Mouse (Mus musculus) neural tube, embryonic 12.5 days (tissue): ENCODE data around the gene Itga1. TPM values are rescaled to one million over a fixed set of nuclear protein-coding genes. Genes with fewer than 3 reads are reported as not detected.

Experiments
- ATAC-seq: fragments of 200-750 bp; cut with Nextera tagmentation; 2 replicates; pipeline ENCODE4 v1.8.0; 2017; ENCODE audit warnings: low read depth, mild to moderate bottlenecking, moderate TSS enrichment, moderate library complexity; ENCODE audit not compliant: low FRiP score
- H3K27ac ChIP-seq: fragments of 300-500 bp; sonication (generic); 2 replicates; pipeline ENCODE4 v1.5.1; 2016
- H3K27me3 ChIP-seq: fragments of 300-500 bp; sonication (generic); replicated peaks from 2 replicates; pipeline ENCODE4 v1.6.1; 2016; ENCODE audit warnings: mild to moderate bottlenecking
- H3K36me3 ChIP-seq: fragments of 300-500 bp; sonication (generic); 2 replicates; pipeline ENCODE4 v1.6.1; 2016; ENCODE audit warnings: mild to moderate bottlenecking
- H3K4me1 ChIP-seq: fragments of 300-500 bp; sonication (generic); 2 replicates; pipeline ENCODE4 v1.6.1; 2016
- H3K4me2 ChIP-seq: fragments of 300-500 bp; sonication (generic); replicated peaks from 2 replicates; pipeline ENCODE4 v1.6.1; 2016; ENCODE audit warnings: mild to moderate bottlenecking
- H3K4me3 ChIP-seq: fragments of 300-500 bp; sonication (generic); 2 replicates; pipeline ENCODE4 v1.5.1; 2016
- H3K9ac ChIP-seq: fragments of 300-500 bp; sonication (generic); 2 replicates; pipeline ENCODE4 v1.6.1; 2016; ENCODE audit warnings: mild to moderate bottlenecking
- H3K9me3 ChIP-seq: fragments of 300-500 bp; sonication (generic); 2 replicates; pipeline ENCODE4 v1.6.1; 2016; ENCODE audit warnings: mild to moderate bottlenecking
- WGBS: fragments of 180-500 bp; shearing (Covaris S2); methylation state at CpG from one replicate; pipeline ENCODE4 v1.1.7; 2016; 5-methylcytosine and 5-hydroxymethylcytosine counted together
- polyA plus RNA-seq: library from polyadenylated mRNA; unstranded; fragments of >200 nt; fragmentation: Nextera tagmentation; extraction: Ambion mirVana; gene quantifications from 2 replicates; pipeline ENCODE4 v1.2.1, GENCODE M21; 2016

The Itga1 gene
- 7.1 and 8.0 TPM in 2 replicates for polyA plus RNA-seq

DNA sequence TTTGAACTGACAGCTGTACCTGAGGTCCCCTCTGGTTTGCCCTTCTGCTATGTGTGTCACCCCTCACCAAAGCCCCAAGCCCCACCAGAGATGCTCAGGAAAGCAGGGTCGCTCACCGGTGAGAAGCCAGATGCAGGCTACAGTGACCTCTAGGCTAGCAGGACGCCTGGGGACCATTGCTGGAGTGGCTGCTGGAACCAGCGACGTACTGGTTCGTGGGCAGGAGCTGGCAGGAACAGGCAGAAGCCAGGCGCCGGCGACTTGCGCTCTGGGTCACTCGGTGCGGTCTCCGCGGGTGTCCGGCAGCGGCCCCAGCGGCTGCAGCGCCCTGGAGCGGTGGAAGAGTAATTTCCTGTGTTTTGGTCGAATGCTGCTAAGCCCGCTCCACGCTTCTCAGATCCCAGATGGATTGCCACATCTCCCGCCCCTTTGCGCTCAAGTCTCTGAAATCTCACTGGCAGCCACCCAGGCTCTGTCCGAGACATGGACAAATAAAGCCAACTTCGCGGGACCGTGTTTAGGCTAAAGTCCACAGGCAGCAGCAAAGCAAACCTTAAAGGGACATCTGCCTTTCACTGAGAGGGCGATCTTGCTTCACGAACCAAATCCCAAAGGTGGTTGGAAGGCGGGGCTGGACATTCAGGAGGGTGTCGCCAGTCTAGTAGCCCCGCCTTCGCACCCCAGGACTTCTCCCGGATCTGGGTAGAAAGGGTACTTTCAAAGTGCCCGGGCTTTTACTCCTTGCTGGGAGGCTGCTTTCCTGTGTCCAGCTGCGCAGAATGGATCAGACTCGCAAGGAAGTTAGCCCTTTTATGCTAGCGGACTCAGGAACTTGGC lies at the start of gene Itga1, which contains the start of gene Gm49395:
Gene Itga1, minus strand, starts transcription at position 610 of the 837 bp plus-strand sequence.
Gene Gm49395, minus strand, starts transcription at position 567 of the 837 bp plus-strand sequence.
- H3K27me3 ChIP-seq = peaks cover 13% of the 10 kb centered on the region
- peak; percentile 86 for ATAC-seq
- H3K9ac ChIP-seq = peak within 1 kb of the TSS; percentile 56
- H3K4me3 ChIP-seq = peak within 1 kb of the TSS; percentile 43
- peaks cover 11% of the 10 kb centered on the region; the same call in 1 of the 2 replicates for H3K4me1 ChIP-seq
- WGBS = under 1% methylated on average over 39 of the region's 39 CpGs
- H3K27ac ChIP-seq = no peak within 1 kb of the TSS
- H3K4me2 ChIP-seq = peak within 1 kb of the TSS; percentile 91
- no peaks in the 10 kb centered on the region for H3K36me3 ChIP-seq
- no peaks in the 10 kb centered on the region for H3K9me3 ChIP-seq

DNA sequence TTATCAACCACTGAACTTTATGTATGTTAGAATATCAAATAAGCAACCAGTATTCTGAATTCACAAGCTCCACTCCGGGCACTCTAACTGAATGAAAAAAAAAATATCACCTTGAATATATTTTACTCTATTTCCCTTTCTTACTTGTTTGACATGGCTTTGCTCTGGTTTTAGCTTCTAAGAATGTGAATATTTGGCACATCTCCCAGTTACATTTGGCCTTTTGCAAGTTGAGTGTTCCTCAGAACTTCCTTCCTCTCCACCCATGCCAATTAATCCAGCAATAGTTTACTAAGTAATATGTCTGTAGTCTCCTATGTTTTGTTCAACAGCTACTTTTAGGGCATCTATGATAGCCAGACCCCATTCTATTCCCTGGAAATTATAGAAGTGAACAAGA lies 48.8 kb upstream of the Itga1 start:
- no peaks in the 10 kb centered on the region for H3K36me3 ChIP-seq
- no peak for ATAC-seq
- WGBS = 98% methylated on average over 1 of the region's 1 CpGs

DNA sequence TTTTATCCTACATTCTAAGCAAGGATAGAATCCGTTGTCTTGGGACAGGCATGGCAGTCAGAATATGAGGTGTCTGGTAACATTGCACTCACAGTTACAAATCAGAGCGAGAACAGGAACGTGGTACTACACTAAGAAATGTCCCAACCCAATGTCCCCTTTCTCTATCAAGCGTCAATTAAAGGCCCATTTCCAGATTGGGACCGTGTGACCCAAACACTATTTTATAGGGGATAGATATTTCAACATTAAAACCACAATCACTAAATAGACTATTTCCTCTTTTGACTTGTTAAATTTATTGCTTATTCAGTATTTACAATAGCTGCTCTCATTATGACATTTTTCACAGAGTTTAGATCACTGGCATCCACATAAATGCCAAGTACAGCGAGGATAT lies 48.1 kb upstream of the Itga1 start:
- Histone ChIP-seq H3K27me3 (no peaks in the 10 kb centered on the region), H3K27ac (no peak overlapping the region), H3K4me3 (no peak overlapping the region), H3K36me3 (no peaks in the 10 kb centered on the region), H3K4me1 (no peaks in the 10 kb centered on the region), H3K9me3 (no peaks in the 10 kb centered on the region), H3K9ac (no peak overlapping the region), H3K4me2 (no peak overlapping the region)
- WGBS = 84% methylated on average over 6 of the region's 6 CpGs
- no peak for ATAC-seq

More for the DNA sequence above, 48.8 kb upstream of the Itga1 start:
- Histone ChIP-seq H3K9me3 (no peaks in the 10 kb centered on the region), H3K4me2 (no peak overlapping the region), H3K27ac (no peak overlapping the region), H3K9ac (no peak overlapping the region), H3K4me3 (no peak overlapping the region), H3K4me1 (no peaks in the 10 kb centered on the region), H3K27me3 (no peaks in the 10 kb centered on the region)

DNA sequence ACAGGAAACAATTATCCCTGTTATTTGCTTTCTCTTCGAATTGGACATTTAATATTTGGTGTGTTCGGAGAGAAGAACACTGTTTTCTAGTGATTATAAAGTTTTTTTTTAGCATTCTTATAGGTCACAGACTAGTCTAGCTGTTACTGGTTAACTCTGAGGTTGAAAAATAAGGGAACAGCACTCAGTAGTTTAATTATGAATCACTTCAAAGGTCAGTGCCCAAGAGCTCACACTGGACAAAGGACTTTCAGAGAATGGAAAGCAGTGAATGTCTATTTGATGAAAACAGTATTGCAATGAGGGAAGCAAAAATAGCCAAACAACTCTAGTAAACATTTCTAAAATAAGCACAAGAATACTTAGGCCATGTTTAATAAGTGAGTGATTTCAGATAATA lies 41.8 kb upstream of the Itga1 start:
- no peak overlapping the region for H3K9ac ChIP-seq
- WGBS = 94% methylated on average over 2 of the region's 2 CpGs

DNA sequence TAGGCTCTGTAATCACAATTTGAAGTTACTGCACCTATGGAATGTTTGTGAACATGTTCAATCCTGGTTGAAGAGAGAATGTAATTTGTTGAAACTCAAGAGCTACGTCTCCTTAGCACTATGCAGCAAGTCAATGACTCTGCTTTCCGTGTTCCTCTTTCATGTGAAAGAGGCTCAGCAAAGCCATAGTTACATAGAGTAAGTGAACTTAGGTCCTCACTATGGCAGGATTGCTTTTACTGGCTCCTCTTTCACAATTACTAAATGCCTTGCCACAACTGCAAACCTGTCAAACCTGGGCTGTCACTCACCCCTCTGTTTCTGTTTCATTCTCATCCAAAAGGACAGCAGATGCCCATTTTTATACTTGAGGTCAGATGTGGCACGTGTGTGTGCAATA lies 40.3 kb upstream of the Itga1 start:
- H3K4me1 ChIP-seq = no peaks in the 10 kb centered on the region
- no peak overlapping the region for H3K9ac ChIP-seq
- H3K4me2 ChIP-seq = no peak overlapping the region
- H3K27me3 ChIP-seq = no peaks in the 10 kb centered on the region
- ATAC-seq = no peak
- H3K9me3 ChIP-seq = no peaks in the 10 kb centered on the region
- no peak overlapping the region for H3K4me3 ChIP-seq
- no peak overlapping the region for H3K27ac ChIP-seq
- WGBS = 86% methylated on average over 3 of the region's 3 CpGs
- no peaks in the 10 kb centered on the region for H3K36me3 ChIP-seq

More for the DNA sequence above, 41.8 kb upstream of the Itga1 start:
- Histone ChIP-seq H3K9me3 (no peaks in the 10 kb centered on the region), H3K27me3 (no peaks in the 10 kb centered on the region), H3K36me3 (no peaks in the 10 kb centered on the region), H3K4me3 (no peak overlapping the region), H3K4me2 (no peak overlapping the region), H3K27ac (no peak overlapping the region), H3K4me1 (no peaks in the 10 kb centered on the region)
- ATAC-seq = no peak

DNA sequence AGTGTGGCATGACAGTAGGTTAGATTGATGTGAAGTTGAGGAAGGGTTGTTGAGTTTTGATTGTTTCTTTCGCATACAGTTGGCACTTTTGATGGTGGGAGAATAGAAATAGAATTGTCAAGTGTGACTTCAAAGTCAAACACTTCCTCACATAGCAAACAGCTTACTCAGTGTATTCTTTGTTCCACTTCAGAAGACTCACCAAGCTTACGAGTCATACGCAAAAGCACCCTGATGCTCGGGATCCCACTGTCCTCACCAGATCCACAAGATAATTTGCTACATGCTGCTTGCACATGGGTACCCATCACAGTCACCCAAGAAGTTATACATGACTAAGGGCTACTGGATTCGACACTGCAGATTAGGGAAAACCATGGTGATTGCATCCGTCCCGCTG lies 36.7 kb upstream of the Itga1 start:
- H3K36me3 ChIP-seq = no peaks in the 10 kb centered on the region
- H3K4me1 ChIP-seq = no peaks in the 10 kb centered on the region
- 92% methylated on average over 7 of the region's 7 CpGs for WGBS
- H3K4me3 ChIP-seq = no peak overlapping the region
- ATAC-seq = no peak
- no peaks in the 10 kb centered on the region for H3K27me3 ChIP-seq
- H3K9ac ChIP-seq = no peak overlapping the region
- H3K27ac ChIP-seq = no peak overlapping the region
- no peaks in the 10 kb centered on the region for H3K9me3 ChIP-seq
- H3K4me2 ChIP-seq = no peak overlapping the region

DNA sequence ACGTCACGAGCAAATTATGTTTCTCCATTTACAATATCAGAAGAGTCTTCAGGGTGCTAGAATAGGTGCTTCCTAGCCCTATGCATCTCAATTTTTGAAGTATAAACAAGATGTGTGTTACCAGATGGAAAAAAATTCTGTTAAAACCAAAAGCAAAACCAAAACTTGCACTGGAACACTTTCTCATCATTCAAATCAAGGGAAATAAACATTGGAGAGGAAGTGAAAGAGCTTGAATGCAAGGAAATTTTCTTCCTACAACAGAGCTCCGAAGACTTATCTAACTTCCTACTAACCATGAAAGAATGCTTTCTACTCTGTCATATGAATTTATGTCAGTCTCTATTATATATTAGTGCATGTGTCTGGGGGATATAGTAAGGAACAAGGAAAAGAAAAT lies 35.0 kb upstream of the Itga1 start:
- Histone ChIP-seq H3K4me3 (no peak overlapping the region), H3K36me3 (no peaks in the 10 kb centered on the region), H3K27me3 (no peaks in the 10 kb centered on the region), H3K4me2 (no peak overlapping the region), H3K27ac (no peak overlapping the region), H3K9me3 (no peaks in the 10 kb centered on the region), H3K9ac (no peak overlapping the region), H3K4me1 (no peaks in the 10 kb centered on the region)
- WGBS = 89% methylated on average over 3 of the region's 3 CpGs
- ATAC-seq = no peak

DNA sequence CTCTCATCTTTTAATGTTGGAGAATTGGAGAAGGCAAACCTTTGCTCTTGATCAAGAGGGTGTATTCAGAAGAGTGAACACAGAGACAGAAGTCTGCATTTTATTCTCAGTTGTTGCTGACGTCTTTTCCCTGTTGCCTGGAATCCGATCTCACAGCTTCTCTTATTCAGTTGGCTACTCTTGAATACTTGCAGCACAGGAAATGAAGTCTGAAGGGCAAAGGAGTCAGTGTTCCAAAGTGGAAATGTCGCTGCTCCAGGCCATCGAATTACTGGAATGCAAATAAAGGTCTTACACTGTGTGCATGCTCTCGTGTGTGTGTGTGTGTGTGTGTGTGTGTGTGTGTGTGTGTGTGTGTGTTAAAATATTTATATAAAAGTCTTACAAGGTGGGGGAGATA lies 30.7 kb upstream of the Itga1 start:
- Histone ChIP-seq H3K9ac (no peak overlapping the region), H3K27me3 (no peaks in the 10 kb centered on the region), H3K4me1 (no peaks in the 10 kb centered on the region), H3K4me3 (no peak overlapping the region), H3K9me3 (no peaks in the 10 kb centered on the region), H3K36me3 (no peaks in the 10 kb centered on the region), H3K27ac (peak overlapping the region; percentile 7; the same call in 1 of the 2 replicates), H3K4me2 (no peak overlapping the region)
- 53% methylated on average over 5 of the region's 5 CpGs for WGBS
- no peak for ATAC-seq

DNA sequence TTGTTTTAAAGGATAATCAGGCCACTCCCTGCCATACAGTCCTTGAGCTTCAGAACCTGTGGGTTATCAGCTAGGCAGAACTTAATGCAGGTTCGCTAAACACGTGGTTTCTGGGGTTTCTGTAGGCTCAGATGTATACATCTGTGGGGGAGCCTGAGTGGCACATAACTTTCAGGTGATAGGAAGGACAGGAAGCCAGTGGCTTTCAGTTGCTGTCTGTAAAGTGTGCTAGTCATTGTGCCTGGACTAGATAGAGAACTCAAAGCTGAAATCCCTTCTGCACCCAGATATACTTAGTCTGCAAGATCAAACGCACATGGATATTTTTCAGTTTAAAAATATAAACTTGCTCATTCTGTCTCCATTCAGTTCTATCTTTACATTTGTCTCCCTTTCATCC lies 29.6 kb upstream of the Itga1 start:
- H3K27ac ChIP-seq = no peak overlapping the region
- H3K36me3 ChIP-seq = no peaks in the 10 kb centered on the region
- no peaks in the 10 kb centered on the region for H3K27me3 ChIP-seq
- H3K9me3 ChIP-seq = no peaks in the 10 kb centered on the region
- no peak overlapping the region for H3K9ac ChIP-seq
- no peak for ATAC-seq
- WGBS = 85% methylated on average over 3 of the region's 3 CpGs
- no peaks in the 10 kb centered on the region for H3K4me1 ChIP-seq
- H3K4me3 ChIP-seq = no peak overlapping the region
- no peak overlapping the region for H3K4me2 ChIP-seq

DNA sequence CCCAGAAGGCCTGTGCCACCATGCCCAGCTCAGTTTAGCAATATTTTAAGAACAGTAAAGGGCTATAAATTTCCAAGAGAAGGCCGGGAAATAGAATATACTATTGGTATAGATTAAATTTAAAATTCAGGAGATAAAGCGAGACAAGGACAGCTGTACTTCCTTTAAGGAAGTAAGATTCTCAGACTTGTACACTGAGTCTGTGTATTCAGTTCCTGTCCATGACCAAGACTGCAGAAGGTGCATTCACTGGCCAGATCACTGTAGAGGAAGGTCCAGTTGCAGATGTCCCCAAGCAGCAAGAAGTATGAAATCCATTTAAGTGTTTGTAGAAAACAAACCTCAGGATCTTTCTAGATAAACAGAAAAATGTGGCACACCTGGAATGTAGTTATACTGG lies 28.3 kb upstream of the Itga1 start:
- Histone ChIP-seq H3K4me3 (no peak overlapping the region), H3K4me2 (no peak overlapping the region), H3K36me3 (no peaks in the 10 kb centered on the region), H3K9ac (no peak overlapping the region), H3K9me3 (no peaks in the 10 kb centered on the region), H3K4me1 (no peaks in the 10 kb centered on the region), H3K27ac (no peak overlapping the region), H3K27me3 (no peaks in the 10 kb centered on the region)
- ATAC-seq = no peak
- WGBS = 91% methylated on average over 2 of the region's 2 CpGs

DNA sequence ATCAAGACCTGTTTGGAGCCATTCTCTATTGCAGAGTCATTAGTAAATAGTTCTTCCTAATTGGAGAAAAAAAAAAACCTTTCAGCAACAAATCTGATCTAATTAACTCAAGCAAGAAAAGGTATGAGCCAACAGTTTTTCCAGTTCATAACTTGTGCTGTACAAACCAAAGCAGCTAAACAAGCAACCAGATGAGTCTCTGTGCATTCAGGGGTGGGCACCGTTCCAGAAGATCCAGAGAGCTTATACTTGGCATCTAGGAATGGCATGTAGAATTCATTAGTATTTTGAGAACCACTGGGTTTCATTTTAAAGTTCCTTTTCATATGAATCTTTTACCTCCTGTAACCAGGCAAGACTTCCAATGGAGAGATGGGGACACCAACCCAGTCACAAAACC lies 26.1 kb upstream of the Itga1 start:
- no peak overlapping the region for H3K4me3 ChIP-seq
- no peak overlapping the region for H3K4me2 ChIP-seq
- H3K27me3 ChIP-seq = no peaks in the 10 kb centered on the region
- H3K4me1 ChIP-seq = no peaks in the 10 kb centered on the region
- no peak for ATAC-seq
- WGBS = 90% methylated on average over 1 of the region's 1 CpGs
- H3K9me3 ChIP-seq = no peaks in the 10 kb centered on the region
- no peak overlapping the region for H3K27ac ChIP-seq
- no peaks in the 10 kb centered on the region for H3K36me3 ChIP-seq
- H3K9ac ChIP-seq = no peak overlapping the region

DNA sequence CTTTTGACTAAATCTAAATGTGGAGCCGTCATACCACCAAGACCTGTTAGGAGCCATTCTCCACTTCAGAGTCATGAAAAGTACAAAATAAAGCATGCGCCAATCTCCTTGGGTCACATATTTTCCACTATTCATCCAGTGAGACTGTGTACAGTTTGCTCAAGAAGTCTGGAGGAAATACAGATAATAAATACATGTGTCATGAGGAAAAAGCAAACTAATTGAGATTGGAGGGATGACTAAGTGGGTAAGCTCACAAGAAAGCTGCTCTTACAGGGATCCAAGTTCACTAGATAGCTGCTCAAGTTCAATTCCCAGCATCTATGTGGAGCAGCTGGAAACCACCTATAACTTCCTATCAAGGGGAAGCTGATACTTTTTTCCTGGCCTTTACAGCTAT lies 24.8 kb upstream of the Itga1 start:
- ATAC-seq = no peak
- H3K9me3 ChIP-seq = no peaks in the 10 kb centered on the region
- no peaks in the 10 kb centered on the region for H3K27me3 ChIP-seq
- 90% methylated on average over 2 of the region's 2 CpGs for WGBS
- H3K4me2 ChIP-seq = no peak overlapping the region
- H3K27ac ChIP-seq = no peak overlapping the region
- no peaks in the 10 kb centered on the region for H3K4me1 ChIP-seq
- no peak overlapping the region for H3K9ac ChIP-seq
- H3K4me3 ChIP-seq = no peak overlapping the region
- no peaks in the 10 kb centered on the region for H3K36me3 ChIP-seq

DNA sequence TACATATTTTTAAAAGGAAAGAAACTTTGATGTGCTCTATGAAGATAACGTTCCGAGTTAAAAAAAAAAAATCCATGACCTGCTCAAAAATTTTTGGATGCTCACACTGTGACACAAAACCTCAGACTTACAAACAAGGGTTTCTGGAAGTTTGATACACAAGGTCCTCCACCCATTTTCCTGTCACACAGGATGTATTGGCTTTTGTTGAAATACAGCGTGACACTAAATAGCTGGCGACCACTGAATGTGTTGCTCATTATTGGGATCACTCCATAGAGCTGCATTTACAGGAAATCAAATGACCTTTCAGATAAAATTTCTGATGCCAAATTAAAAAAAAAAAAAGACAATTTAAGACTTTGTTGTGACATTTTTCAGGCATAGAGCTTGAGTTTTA lies 23.4 kb upstream of the Itga1 start:
- Histone ChIP-seq H3K27me3 (no peaks in the 10 kb centered on the region), H3K4me2 (no peak overlapping the region), H3K27ac (no peak overlapping the region), H3K9me3 (no peaks in the 10 kb centered on the region), H3K4me3 (no peak overlapping the region), H3K4me1 (no peaks in the 10 kb centered on the region), H3K36me3 (no peaks in the 10 kb centered on the region), H3K9ac (no peak overlapping the region)
- ATAC-seq = no peak
- WGBS = 88% methylated on average over 4 of the region's 4 CpGs
